Mouse (Mus musculus) ZHBTc4 (cell line): ENCODE results near the gene Ddx56.

Experiments used
- DNase-seq: peaks from one replicate; pipeline ENCODE4 v3.0.0-alpha.2; 2011; ENCODE audit warnings: low read depth, low spot score

The Ddx56 gene

DNA sequence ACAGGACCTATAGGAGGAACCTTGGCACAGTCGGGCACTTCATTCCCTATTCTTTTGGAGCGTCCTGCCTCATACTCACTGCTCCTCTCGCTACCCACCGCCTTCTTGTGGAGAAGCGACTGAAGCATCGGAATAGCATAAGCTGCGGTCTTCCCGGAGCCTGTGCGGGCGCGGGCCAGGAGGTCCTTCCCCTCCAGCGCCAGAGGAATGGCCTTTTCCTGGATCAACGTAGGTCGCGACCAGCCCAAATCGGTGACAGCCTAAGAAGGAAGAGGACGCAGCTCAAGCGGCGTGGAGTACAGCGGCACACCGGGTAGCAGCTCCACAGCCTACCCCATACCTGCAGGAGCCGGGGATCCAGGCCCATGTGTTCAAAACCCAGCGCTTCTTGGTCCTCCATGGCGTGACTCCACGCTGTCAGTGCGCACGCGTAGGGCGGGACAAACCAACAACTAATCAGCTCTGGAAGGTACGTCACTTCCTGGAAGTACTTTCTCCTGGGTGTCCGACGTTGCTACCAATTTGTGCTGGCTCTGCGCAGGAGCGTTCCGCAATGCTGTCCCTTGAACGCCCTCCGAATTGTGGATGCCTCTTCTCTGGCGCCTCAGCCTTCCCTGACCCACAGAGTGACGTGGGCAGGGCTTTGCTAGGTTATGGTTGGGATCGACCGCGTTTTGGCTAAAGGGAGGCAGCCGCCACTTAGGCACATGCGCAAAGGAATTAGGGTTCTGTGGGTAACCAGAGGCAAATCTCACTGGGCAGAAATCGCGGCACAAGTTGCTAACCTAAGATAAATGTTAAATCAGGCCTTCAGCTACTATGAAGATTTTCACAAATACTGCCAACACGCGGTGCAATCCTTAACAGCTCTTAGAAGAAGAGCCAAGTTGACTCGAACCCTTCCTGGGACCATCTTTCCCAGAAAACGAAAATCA, at the start of gene Ddx56:
Ddx56 (minus strand) TSS at position 453 of the 935 bp plus-strand sequence.
- DNase-seq, result peak; percentile 97

DNA sequence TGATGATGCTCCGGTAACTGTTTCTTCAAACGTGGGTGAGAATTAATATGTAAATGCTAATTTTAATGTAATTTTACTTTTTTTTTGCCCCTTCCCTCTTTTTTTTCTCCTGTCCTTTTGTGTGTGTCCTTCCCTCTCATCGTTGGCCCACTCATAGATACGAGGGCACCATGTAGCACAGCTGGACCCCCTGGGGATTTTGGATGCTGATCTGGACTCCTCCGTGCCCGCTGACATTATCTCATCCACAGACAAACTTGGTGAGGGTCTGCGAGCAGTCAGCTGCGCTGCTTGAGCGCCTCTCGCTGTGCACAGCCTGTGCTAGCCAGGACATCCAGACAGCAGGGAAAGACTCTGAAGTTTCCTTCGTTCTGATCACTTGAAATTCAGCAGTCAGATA, 49.2 kb upstream of the Ddx56 start:
- no peak for DNase-seq

DNA sequence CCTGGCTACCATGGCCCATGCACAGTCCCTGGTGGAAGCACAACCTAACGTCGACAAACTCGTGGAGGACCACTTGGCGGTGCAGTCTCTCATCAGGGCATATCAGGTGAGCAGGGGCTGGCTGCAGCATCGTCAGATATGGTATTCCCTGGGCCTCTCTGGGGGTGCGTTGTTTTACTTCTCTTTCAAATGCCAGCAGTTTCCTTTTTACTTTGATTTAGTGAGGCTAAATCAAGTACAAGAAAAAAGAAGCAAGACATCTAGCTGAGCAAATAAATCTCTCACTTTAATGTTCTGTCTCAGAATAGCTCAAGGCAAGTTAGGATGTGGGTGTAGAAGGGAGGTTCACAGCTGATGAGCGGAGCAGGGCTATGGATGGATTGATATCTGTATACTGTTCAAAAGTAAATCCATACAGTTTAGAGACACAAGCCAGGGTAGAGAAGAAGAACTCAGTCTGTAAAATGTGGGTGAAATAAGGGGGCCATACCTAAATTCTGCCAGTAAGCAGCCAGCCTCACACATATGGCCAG, 46.4 kb upstream of the Ddx56 start:
- DNase-seq, result no peak

DNA sequence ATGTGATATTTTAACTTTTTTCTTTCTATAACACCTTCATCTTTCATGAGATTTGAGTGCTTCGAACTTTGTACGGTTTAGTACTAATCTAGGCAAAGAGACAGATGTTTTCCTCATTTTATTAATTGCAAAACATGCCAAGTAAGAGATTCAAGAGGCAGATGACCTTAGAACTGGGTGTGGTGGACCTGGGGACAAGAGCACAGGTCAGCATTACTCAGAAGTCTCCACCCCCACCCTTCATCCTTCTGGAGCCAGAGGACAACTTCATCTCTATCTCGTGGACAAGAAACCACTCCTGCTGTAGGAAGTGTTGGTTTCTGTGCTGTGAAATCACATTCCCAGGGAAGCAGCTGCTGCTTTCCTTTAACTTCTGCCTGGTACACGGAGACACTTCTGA, 40.6 kb upstream of the Ddx56 start:
- no peak for DNase-seq

DNA sequence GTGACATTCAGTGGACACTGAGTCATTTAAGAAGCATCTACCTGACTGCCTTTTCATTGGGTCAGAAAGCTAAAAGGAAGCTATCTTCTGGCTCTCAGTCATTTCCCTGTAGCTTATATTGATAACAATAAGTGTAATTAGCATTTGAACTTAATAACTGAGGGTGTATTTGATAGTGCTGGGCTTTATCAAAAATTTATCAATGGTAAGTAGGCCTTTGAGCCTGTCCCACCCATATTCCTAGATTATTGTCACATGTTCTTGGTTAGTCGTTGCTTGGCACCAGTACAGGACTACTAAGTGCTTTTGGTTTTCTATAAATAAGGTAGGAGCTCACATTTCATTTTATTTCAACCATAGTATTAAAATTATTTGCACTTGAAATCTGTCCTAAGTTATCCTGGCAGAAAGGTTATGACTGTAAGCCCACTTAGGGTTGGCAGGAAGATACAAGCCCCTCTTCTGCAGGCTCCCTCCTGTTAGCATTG, 38.4 kb upstream of the Ddx56 start:
- no peak for DNase-seq

DNA sequence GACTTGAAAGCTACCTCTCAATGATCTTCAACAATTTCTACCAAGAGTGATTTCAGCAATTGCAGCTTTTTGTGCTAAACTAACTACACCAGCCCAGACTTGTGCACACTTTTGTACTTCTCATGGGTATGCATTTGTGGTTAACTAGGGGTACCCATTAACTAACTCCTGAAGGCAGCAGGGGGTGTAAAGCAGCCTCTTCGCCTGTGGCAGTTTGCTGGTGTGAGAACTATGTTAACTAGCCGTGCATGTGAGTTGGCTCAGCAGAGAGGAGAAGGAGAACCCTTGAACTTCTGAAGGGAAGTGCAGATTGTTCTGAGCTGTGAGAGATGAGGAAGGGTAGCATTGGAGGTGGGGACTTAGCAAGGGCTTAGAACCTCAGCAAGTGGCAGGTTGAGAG, 35.2 kb upstream of the Ddx56 start:
- no peak for DNase-seq

DNA sequence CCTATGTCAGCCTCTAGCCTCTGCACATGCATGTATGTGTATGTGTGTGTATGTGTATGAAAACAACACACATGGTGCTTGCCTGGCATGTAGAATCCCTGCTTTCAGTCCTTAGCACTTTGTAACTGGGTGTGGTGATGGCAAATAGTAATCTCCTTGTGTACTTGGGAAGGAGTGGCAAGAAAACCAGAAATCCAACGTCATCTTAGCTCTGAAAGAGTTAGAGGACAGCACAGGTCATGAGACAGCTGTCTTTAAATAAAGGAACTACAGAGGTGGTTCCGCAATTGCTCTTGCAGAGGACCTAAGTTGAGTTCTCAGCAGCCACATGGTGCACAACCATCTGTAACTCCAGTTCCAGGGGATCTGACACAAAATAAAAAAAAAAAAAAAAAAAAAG, 31.9 kb upstream of the Ddx56 start:
- no peak for DNase-seq

DNA sequence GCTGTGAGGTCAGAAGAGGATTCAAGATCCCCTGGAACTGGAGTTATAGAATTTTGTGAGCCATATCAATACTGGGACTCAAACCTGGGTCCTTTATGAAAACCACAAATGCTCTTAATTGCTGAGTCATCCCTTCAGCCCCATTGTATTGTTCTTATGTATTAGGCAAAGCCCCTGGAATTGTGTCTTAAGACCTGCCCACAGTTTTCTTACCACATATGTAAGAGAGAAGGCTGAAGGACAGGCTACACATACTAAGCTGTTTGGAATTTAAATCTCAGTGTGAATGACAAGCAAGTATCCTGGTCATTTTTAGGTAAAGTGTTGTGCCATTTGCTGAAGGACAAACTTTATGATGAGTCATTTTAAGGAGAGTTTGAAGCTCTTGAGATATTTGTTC, 28.5 kb upstream of the Ddx56 start:
- no peak for DNase-seq

DNA sequence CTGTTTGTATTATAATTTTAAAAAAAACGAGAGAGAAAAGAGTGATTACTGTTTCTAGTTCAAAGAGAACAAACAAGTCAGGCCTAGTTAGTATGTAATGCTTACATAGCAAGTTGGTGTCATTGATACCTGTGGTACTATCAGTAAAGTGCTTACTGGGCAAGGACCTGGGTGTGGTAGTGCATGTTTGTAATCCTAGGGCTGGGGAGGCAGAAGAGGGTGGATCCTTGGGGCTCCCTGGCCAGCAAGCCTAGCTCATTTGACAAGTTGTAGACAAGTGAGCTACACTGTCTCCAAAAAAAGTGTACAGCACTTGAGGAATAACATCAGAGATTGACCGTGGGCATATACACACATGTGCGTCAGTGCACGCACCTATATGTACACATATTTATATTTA, 27.1 kb upstream of the Ddx56 start:
- DNase-seq, result no peak

DNA sequence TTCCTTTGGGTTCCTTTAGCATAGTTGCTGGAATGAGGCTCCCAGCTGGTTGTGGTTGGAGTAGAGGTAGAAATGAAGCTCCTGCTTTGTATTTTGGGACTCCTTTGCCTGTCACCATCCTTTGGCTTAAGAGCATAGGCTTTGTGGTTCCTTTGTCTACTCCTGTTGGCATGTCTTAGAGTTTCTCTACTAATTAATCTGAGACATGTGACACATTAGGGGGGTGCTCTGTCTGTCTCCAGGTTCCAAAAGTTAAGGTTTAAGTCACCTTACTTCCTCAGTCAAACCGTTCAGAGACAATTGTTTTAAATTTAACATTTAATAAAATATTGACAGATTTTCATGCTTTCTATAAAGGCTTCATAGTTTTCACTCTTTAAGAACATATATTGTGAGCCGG, 26.0 kb upstream of the Ddx56 start:
- DNase-seq, result no peak

DNA sequence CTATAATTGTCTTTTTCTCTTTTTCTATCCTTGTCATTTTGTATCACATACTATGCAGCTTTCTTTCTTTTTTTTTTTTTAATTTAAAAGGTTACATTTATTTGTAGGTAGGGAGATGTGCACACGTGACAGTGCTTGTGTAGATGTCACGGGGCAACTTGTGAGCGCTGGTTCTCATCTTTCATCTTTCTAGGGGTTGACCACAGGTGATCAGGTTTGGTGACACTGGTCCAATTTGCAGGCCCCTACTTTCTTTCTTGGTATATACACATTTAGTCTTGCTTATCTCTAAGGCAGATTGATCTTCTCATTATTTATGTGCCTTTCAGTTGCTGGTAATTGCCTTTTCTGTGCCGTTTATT, 25.4 kb upstream of the Ddx56 start:
- no peak for DNase-seq

DNA sequence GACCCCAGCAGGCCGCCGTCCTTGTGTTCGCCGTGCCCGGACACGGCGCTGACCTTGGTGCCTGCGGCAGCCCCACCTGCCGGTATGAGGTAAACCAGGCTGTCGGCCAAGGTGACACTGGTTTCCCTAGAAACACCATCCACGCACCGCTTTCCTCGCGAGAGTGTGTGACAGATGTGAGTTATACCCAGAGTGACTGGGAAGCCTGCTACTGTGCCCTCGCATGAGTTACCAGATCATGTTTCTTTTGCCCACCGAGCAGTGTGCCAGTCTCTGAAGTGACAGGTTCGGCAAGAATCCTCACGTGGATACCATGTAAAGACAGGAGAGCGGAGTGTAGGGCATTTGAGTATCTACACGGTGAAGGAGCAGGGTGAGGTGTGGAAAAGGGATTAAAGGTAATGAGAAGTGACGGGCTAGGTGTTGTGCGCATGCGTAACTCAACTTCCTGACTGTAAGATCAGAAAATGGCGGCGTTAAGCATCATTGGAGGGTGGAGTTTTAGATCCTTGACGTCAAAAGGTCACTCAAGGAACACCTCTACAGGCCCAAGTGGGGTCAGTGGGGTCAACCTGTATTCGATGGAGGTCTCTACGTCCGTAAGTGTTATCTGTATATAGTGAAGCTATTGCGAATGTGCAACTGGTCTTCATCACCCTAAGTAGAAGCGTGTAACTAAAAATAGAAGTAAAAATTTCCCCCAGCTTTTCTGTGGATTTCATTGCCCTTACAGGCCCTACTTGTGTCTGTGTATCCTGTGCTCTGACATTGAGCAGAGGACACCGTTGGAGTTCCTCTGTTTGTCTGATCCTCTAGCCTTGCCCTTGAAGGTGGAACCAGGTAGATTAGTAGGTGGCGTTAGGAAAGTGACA, 24.8 kb upstream of the Ddx56 start:
- DNase-seq, result peak; percentile 95

DNA sequence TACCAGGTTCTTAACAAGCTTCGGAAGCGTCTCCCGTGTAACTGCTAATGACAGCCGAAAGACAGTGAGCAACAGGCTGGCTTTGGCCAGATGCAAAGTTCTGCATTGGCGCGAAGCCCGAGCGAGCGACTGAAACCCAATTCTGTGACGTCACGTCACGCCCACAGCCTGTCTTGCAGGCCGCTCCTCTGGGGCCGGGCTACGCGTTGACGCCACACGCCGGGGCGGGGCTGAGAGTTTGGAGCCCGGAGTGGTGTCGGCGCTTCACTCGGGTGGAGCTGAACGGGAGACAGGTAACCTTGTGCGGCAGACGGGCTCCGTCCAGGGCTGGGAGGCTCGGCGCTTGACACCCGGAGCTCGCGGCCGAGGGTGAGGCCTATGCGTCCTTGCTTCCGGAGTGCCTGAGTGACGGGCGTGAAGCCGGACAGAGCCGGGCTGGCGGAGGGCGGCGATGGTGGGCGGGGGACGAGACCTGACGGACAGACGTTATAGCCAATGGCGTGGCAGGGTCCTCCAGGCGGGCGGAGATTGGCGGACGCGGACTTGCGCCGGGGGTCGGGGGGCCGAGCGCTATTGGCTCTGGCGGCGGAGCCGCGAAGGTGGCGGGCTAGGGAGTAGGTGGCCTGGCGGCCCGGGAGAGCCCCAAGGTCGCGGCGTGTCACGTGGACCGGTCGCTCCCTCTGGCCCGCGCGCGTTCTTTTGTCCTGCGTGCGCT, 24.0 kb upstream of the Ddx56 start, which contains the start of gene Ogdh:
Ogdh (plus strand) TSS at position 233 of the 715 bp plus-strand sequence.
- peak; percentile 99 for DNase-seq

DNA sequence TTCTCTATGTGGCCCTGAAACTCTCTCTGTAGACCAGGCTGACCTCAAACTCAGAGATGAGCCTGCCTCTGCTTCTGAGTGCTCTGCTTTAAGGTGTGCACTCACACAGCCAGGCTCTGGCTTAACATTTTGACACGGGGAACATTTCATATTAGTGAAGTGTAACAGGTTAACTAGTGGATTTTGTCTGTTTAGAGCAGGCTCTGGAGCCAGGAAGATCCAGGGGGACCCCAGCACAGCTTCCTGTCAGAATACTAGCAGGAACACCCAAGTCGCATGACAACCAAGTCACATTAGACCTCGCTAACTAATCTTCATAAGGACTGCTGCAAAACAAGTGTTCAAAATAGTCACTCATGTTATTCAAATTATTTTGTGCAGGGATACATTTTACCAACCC, 23.3 kb upstream of the Ddx56 start:
- DNase-seq, result no peak

DNA sequence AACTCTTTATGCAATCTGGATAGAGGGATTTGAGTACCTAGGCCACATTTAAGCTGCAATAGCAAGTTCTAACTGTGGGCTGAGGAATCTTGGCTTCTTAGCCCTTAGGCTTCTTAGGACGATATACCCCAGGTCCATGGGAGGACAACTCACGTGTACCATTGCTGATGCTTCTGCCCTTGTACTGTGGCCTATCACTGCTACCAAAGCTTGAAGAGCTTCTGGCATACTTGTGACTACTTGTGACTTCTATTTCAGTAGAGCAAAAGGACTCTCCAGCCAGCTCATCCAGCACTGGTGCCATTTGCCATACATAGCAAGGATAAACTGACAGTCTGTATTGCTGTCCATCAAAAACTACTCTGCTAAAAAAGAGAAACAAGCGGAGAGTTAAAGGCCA, 22.6 kb upstream of the Ddx56 start:
- no peak for DNase-seq

DNA sequence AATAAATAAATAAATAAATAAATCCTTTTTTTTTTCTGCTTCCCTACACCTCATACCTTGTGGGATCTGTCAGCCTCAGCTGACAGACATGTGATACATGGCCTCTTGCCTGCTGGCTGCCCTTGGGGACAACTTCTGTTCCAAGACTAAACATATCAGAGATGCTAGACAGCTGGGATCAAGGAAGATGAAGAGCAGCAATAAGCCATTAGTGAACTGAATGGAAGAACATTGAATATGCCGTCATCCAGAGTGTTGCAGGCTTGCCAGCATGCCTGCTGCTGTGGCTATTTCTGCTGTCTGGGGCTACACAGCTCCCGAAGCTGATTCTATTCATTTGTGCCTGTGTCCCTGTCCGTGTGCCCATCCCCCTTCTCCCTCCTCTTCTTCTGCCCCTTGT, 15.4 kb upstream of the Ddx56 start:
- DNase-seq, result no peak

DNA sequence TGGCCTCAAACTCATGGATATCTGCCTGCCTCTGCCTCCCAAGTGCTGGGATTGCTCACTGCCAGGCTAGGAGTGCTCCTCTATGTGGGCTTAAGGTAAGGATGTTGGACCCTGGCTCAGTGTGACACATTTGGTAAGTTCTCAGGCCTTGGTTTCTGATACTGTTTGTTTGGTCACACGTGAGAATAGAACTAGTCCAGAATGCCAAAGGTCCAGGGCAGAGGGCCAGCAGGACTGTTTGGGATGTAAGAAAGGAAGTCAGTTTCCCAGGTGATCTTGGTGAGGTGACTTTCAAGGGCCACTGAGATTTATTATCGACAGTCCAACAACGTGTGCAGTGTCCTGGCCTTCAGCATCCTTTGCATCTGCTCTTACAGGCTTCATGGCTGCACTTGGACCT, 8.9 kb upstream of the Ddx56 start:
- DNase-seq, result no peak

DNA sequence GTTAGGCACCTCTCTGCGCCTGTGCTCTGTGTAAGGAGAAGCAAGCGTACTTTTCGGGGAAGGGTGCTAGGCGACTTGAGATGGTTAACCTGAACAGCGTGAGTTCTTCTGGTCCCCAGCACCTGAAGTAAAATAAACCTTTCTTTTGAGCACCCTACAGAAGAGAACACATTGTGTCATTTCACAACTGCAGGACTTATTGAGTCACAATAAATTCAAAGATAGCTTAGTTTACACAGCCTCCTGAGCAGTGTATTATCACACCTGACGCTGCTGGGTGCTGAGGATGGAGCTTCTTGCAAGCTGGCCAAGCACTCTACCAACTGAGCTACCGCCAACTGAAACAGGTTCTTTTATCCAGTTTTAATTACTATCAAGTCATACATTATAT, 7.5 kb upstream of the Ddx56 start:
- no peak for DNase-seq

DNA sequence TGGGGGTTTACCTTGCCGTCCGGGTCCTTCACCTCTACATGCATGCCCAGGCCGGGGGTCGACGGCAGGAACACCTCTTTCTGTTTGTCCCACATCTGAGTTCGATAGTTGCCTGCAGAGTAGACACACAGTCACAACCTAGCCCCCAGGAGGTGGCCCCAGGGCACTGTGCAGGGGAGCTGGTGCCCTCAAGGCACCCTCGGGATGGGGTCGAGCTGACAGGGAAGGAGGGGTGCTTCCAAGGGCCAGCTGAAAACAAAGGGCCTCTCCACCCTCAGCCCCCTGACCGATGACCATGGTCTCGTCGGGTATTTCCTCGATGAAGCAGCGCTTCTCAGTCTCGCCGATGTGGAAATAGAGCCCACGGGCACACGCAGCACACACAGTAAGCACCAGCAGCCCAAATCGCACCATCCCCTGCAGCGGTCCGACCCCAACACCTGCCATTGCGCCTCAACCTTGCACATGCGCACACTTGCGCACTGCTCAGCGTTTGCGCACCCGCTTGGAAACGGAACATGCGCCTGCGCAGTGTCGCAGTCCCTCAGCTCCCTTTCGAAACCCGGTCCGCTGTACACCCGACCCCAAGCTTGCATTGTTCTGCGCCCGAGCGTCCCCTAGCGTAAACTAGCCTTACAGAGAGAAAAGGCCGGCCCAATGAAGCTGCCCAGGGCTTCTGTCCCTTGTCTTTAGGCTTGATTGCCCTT, 7.0 kb upstream of the Ddx56 start, which contains the start of gene Tmed4:
Tmed4 (minus strand) TSS at position 484 of the 707 bp plus-strand sequence.
- peak; percentile 98 for DNase-seq

DNA sequence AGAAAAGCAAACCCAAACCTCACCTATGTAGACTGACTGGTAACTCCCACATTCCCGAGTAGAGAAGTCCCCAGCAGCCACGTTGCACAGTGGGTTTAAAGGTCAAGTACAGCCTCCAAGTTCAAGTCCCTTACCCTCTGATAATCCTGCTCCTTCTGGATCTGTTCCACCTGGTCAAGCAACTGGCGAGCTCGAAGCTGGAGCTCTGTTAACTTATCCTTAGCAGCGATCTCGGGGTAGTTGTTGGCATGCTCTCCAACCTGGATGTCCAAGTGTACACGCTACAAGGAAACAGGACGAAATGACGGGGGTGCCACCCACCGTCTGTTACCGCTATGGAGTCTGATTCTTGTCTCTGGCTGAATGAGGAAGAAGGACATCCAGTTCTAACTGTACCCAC, 6.0 kb upstream of the Ddx56 start:
- DNase-seq, result no peak

DNA sequence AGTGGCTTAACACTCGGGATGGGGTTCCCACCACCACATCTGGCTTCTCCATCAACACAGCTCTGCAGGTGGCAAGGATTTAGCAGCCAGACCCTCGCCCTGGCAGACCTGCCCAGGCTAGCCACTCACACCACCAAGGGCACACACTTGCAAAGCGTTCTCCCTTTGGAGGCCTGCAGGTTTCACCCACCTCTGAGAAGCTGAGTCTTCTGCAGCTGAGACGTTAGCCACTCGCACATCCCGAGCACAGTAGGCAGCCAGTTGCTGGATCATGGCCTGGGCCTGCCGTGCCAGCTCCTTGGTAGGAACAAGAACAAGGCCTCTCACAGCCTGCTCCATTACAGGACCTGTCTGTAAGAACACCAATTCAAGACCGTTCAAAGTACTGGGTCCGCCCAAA, 951 bp downstream of the Ddx56 start:
- no peak for DNase-seq
